Mouse (Mus musculus) urinary bladder, postnatal 14 days (tissue): ENCODE results near the gene Trmt10b.
A peak's percentile ranks its signal among the peaks of the same experiment; 100 is the strongest.

Experiments
- DNase-seq: peaks from one replicate; pipeline ENCODE4 v3.0.0; 2021; ENCODE audit warnings: low spot score

Gene Trmt10b

GRCm38 (mm10) chr4:45341669-45342249, 44.8 kb downstream of the Trmt10b start, which contains the start of gene Dcaf10:
Gene Dcaf10 (plus strand): TSS chr4:45342101.
- peak; percentile 94 for DNase-seq

- peak; percentile 53 for DNase-seq
These were observed 45.6 kb downstream of the Trmt10b start, which contains the start of gene Exosc3 for GRCm38 (mm10) chr4:45342286-45343155. Gene Exosc3 (minus strand): TSS chr4:45342732.

GRCm38 (mm10) chr4:45356653-45357052, 59.7 kb downstream of the Trmt10b start:
- no peak for DNase-seq
